Mouse (Mus musculus): ENCODE data around the gene Sumo1.

DNA sequence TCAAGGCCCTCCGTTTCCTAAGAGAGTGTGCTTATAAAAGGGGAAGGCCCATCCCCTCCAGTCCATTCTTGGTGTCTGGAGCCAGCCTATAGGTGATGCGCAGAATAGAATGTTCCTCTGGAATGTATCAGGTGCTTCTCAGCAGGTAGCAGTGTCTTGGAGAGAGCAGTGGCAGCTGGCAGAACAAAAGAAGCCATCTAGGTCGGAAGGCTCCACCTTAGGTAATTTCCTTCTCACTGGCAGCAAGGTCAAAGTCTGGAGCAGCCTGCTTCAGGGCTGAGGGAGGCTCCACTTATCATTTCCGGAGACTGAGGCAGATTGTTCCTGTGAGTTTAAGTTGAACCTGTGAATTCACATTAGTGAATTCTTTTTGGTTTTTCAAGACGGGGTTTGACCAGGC, 27.1 kb upstream of the Sumo1 start:
- TF ChIP-seq MYB (IDR thresholded peaks at IDR 0.05; ENCODE audit: low read depth, low read length) (no peak), KAT2A (conservative IDR thresholded peaks at IDR 0.05; ENCODE audit: low read depth, low read length) (no peak), MXI1 (IDR thresholded peaks at IDR 0.05; ENCODE audit: low read depth, low read length) (no peak), RCOR1 (IDR thresholded peaks at IDR 0.05; ENCODE audit: low read depth, low read length) (no peak)
